Mouse (Mus musculus): ENCODE measurements around the gene Tmem255b.

Gene Tmem255b

GRCm38 (mm10) chr8:13446456-13446855 lies 11.5 kb downstream of the Tmem255b start:
- no peak for DNase-seq (ENCODE audit: low spot score)

- DNase-seq (ENCODE audit: low spot score) = no peak
Observed at GRCm38 (mm10) chr8:13448145-13448544, 13.2 kb downstream of the Tmem255b start.

- no peak for DNase-seq (ENCODE audit: low spot score)
Observed at GRCm38 (mm10) chr8:13451747-13452277, 16.8 kb downstream of the Tmem255b start.

- DNase-seq (ENCODE audit: low spot score) = no peak
Observed at GRCm38 (mm10) chr8:13454341-13455113, 19.5 kb downstream of the Tmem255b start.

GRCm38 (mm10) chr8:13455295-13455694 lies 20.3 kb downstream of the Tmem255b start:
- DNase-seq (ENCODE audit: low spot score) = peak; percentile 39

GRCm38 (mm10) chr8:13459431-13459830 lies 24.4 kb downstream of the Tmem255b start:
- no peak for DNase-seq (ENCODE audit: low spot score)

GRCm38 (mm10) chr8:13461085-13461765 lies 26.2 kb downstream of the Tmem255b start:
- no peak for DNase-seq (ENCODE audit: low spot score)

GRCm38 (mm10) chr8:13461843-13462242 lies 26.9 kb downstream of the Tmem255b start:
- DNase-seq (ENCODE audit: low spot score) = peak; percentile 46

GRCm38 (mm10) chr8:13462392-13462791 lies 27.4 kb downstream of the Tmem255b start:
- peak; percentile 49 for DNase-seq (ENCODE audit: low spot score)

- no peak for DNase-seq (ENCODE audit: low spot score)
Observed at GRCm38 (mm10) chr8:13465324-13465723, 30.3 kb downstream of the Tmem255b start.

- no peak for DNase-seq (ENCODE audit: low spot score)
Observed at GRCm38 (mm10) chr8:13466989-13467388, 32.0 kb downstream of the Tmem255b start.

GRCm38 (mm10) chr8:13468737-13469136 lies 33.7 kb downstream of the Tmem255b start:
- DNase-seq (ENCODE audit: low spot score) = no peak

GRCm38 (mm10) chr8:13471484-13471883 lies 36.5 kb downstream of the Tmem255b start:
- no peak for DNase-seq (ENCODE audit: low spot score)

- no peak for DNase-seq (ENCODE audit: low spot score)
Observed at GRCm38 (mm10) chr8:13472284-13472683, 37.3 kb downstream of the Tmem255b start.

GRCm38 (mm10) chr8:13475892-13476291 lies 40.9 kb downstream of the Tmem255b start:
- DNase-seq (ENCODE audit: low spot score) = no peak

GRCm38 (mm10) chr8:13481089-13481554 lies 46.1 kb downstream of the Tmem255b start:
- no peak for DNase-seq (ENCODE audit: low spot score)

- DNase-seq (ENCODE audit: low spot score) = no peak
Observed at GRCm38 (mm10) chr8:13481596-13481995, 46.6 kb downstream of the Tmem255b start.

- no peak for DNase-seq (ENCODE audit: low spot score)
Observed at GRCm38 (mm10) chr8:13482101-13482801, 47.3 kb downstream of the Tmem255b start.

GRCm38 (mm10) chr8:13483191-13483590 lies 48.2 kb downstream of the Tmem255b start:
- no peak for DNase-seq (ENCODE audit: low spot score)

- no peak for DNase-seq (ENCODE audit: low spot score)
Observed at GRCm38 (mm10) chr8:13489351-13489750, 54.4 kb downstream of the Tmem255b start.

- no peak for DNase-seq (ENCODE audit: low spot score)
Observed at GRCm38 (mm10) chr8:13489986-13490910, 55.3 kb downstream of the Tmem255b start.
